Mouse (Mus musculus) midbrain, embryonic 15.5 days (tissue): ENCODE results near the gene Aldh9a1. TPM values are rescaled to one million over a fixed set of nuclear protein-coding genes. Genes with fewer than 3 reads are reported as not detected.
A peak's percentile ranks its signal among the peaks of the same experiment; 100 is the strongest.
"Not testable (repeated sequence)": the region's sequence is repeated elsewhere in the genome, so short reads cannot be mapped to it uniquely, and the experiment has no call there.

Source experiments
- ATAC-seq: fragments of 200-750 bp; cut with Nextera tagmentation; replicated peaks from 2 replicates; pipeline ENCODE4 v1.8.0; 2017; ENCODE audit warnings: moderate TSS enrichment
- H3K27ac ChIP-seq: fragments of 300-500 bp; sonication (generic); 2 replicates; pipeline ENCODE4 v1.5.1; 2015; ENCODE audit warnings: mild to moderate bottlenecking, inconsistent platforms
- H3K27me3 ChIP-seq: fragments of 300-500 bp; sonication (generic); replicated peaks from 2 replicates; pipeline ENCODE4 v1.6.1; 2015; ENCODE audit warnings: inconsistent platforms
- H3K36me3 ChIP-seq: fragments of 300-500 bp; sonication (generic); replicated peaks from 2 replicates; pipeline ENCODE4 v1.6.1; 2015; ENCODE audit warnings: inconsistent platforms
- H3K4me1 ChIP-seq: fragments of 300-500 bp; sonication (generic); 2 replicates; pipeline ENCODE4 v1.6.1; 2015; ENCODE audit warnings: inconsistent platforms
- H3K4me2 ChIP-seq: fragments of 300-500 bp; sonication (generic); 2 replicates; pipeline ENCODE4 v1.6.1; 2015; ENCODE audit warnings: inconsistent platforms, mild to moderate bottlenecking, moderate library complexity
- H3K4me3 ChIP-seq: fragments of 300-500 bp; sonication (generic); 2 replicates; pipeline ENCODE4 v1.5.1; 2015; ENCODE audit warnings: mild to moderate bottlenecking, inconsistent platforms
- H3K9ac ChIP-seq: fragments of 300-500 bp; sonication (generic); 2 replicates; pipeline ENCODE4 v1.6.1; 2015; ENCODE audit warnings: mild to moderate bottlenecking, inconsistent platforms
- H3K9me3 ChIP-seq: fragments of 300-500 bp; sonication (generic); 2 replicates; pipeline ENCODE4 v1.6.1; 2016; ENCODE audit warnings: inconsistent platforms
- WGBS: fragments of 180-500 bp; shearing (Covaris S2); methylation state at CpG from one replicate; pipeline ENCODE4 v1.1.7; 2015; ENCODE audit warnings: mixed read lengths; 5-methylcytosine and 5-hydroxymethylcytosine counted together
- polyA plus RNA-seq: library from polyadenylated mRNA; unstranded; fragments of >200 nt; fragmentation: Nextera tagmentation; extraction: Ambion mirVana; gene quantifications from 2 replicates; pipeline ENCODE4 v1.2.1, GENCODE M21; 2015

Aldh9a1 gene
- polyA plus RNA-seq, 1 experiment from 2014 or later = 33.4 TPM

- Histone ChIP-seq H3K4me1 (peaks cover 8% of the 10 kb centered on the region; the same call in 1 of the 2 replicates), H3K4me2 (no peak overlapping the region), H3K36me3 (0 out of 2 replicates have a peak, but pooled peaks cover 8% of the 10 kb centered on the region), H3K4me3 (no peak overlapping the region), H3K9me3 (no peaks in the 10 kb centered on the region), H3K9ac (no peak overlapping the region), H3K27me3 (peaks cover 4% of the 10 kb centered on the region), H3K27ac (no peak overlapping the region)
- 87% methylated on average over 3 of the region's 3 CpGs for WGBS
- no peak for ATAC-seq
Observed at GRCm38 (mm10) chr1:167336398-167336797, 13.4 kb upstream of the Aldh9a1 start.

GRCm38 (mm10) chr1:167337463-167338095 is 12.2 kb upstream of the Aldh9a1 start:
- Histone ChIP-seq H3K9ac (no peak overlapping the region), H3K27me3 (peaks cover 6% of the 10 kb centered on the region), H3K4me1 (peaks cover 8% of the 10 kb centered on the region; the same call in 1 of the 2 replicates), H3K9me3 (no peaks in the 10 kb centered on the region), H3K27ac (no peak overlapping the region), H3K36me3 (0 out of 2 replicates have a peak, but pooled peaks cover 4% of the 10 kb centered on the region), H3K4me3 (no peak overlapping the region), H3K4me2 (no peak overlapping the region)
- WGBS = 23% methylated on average over 12 of the region's 12 CpGs
- ATAC-seq = no peak

GRCm38 (mm10) chr1:167339177-167339781 is 10.5 kb upstream of the Aldh9a1 start:
- no peak overlapping the region for H3K4me2 ChIP-seq
- no peak for ATAC-seq
- 71% methylated on average over 8 of the region's 9 CpGs for WGBS

GRCm38 (mm10) chr1:167340111-167340787 is 9.5 kb upstream of the Aldh9a1 start:
- peak; percentile 62 for ATAC-seq
- Histone ChIP-seq H3K4me3 (peak overlapping the region; percentile 44), H3K9me3 (no peaks in the 10 kb centered on the region), H3K9ac (peak overlapping the region; percentile 43), H3K4me2 (peak overlapping the region; percentile 82), H3K4me1 (peaks cover 8% of the 10 kb centered on the region; the same call in 1 of the 2 replicates), H3K27me3 (peaks cover 6% of the 10 kb centered on the region), H3K36me3 (no peaks in the 10 kb centered on the region), H3K27ac (no peak overlapping the region)
- 2% methylated on average over 47 of the region's 47 CpGs for WGBS

More at GRCm38 (mm10) chr1:167339177-167339781, 10.5 kb upstream of the Aldh9a1 start:
- Histone ChIP-seq H3K4me3 (no peak overlapping the region), H3K9ac (no peak overlapping the region), H3K27me3 (peaks cover 6% of the 10 kb centered on the region), H3K9me3 (no peaks in the 10 kb centered on the region), H3K27ac (no peak overlapping the region), H3K36me3 (no peaks in the 10 kb centered on the region), H3K4me1 (peaks cover 8% of the 10 kb centered on the region; the same call in 1 of the 2 replicates)

GRCm38 (mm10) chr1:167340910-167341528 is 8.8 kb upstream of the Aldh9a1 start:
- ATAC-seq = 0 out of 2 replicates have a peak, but pooled peaks have one; percentile 38
- 94% methylated on average over 3 of the region's 3 CpGs for WGBS
- Histone ChIP-seq H3K4me3 (no peak overlapping the region), H3K9me3 (no peaks in the 10 kb centered on the region), H3K4me1 (peaks cover 8% of the 10 kb centered on the region; the same call in 1 of the 2 replicates), H3K4me2 (no peak overlapping the region; the same call in 1 of the 2 replicates), H3K27me3 (peaks cover 6% of the 10 kb centered on the region), H3K9ac (no peak overlapping the region), H3K36me3 (no peaks in the 10 kb centered on the region), H3K27ac (no peak overlapping the region)

GRCm38 (mm10) chr1:167342831-167343230 is 7.0 kb upstream of the Aldh9a1 start:
- 93% methylated on average over 10 of the region's 10 CpGs for WGBS
- Histone ChIP-seq H3K27ac (no peak overlapping the region), H3K4me1 (peaks cover 8% of the 10 kb centered on the region; the same call in 1 of the 2 replicates), H3K4me2 (no peak overlapping the region), H3K9ac (no peak overlapping the region), H3K9me3 (no peaks in the 10 kb centered on the region), H3K36me3 (no peaks in the 10 kb centered on the region), H3K4me3 (no peak overlapping the region), H3K27me3 (peaks cover 6% of the 10 kb centered on the region)
- ATAC-seq = no peak

GRCm38 (mm10) chr1:167345994-167346520 is 3.7 kb upstream of the Aldh9a1 start:
- H3K4me2 ChIP-seq, H3K36me3 ChIP-seq, H3K9ac ChIP-seq, H3K27me3 ChIP-seq, H3K4me3 ChIP-seq, H3K27ac ChIP-seq, ATAC-seq, H3K9me3 ChIP-seq: not testable (repeated sequence)
- WGBS = 96% methylated on average over 10 of the region's 10 CpGs
- peaks cover 10% of the 10 kb centered on the region; the same call in 1 of the 2 replicates for H3K4me1 ChIP-seq

- H3K27ac ChIP-seq, H3K27me3 ChIP-seq, H3K4me2 ChIP-seq, H3K4me3 ChIP-seq, ATAC-seq, H3K9me3 ChIP-seq, H3K9ac ChIP-seq, H3K36me3 ChIP-seq: not testable (repeated sequence)
- WGBS = 59% methylated on average over 3 of the region's 3 CpGs
- H3K4me1 ChIP-seq = peaks cover 12% of the 10 kb centered on the region; the same call in 1 of the 2 replicates
Observed at GRCm38 (mm10) chr1:167349206-167349605, 585 bp upstream of the Aldh9a1 start.

- 33% methylated on average over 13 of the region's 13 CpGs for WGBS
- Histone ChIP-seq H3K4me3 (peak overlapping the region; percentile 81), H3K9me3 (no peaks in the 10 kb centered on the region), H3K36me3 (0 out of 2 replicates have a peak, but pooled peaks cover 8% of the 10 kb centered on the region), H3K4me1 (peaks cover 12% of the 10 kb centered on the region; the same call in 1 of the 2 replicates), H3K27me3 (no peaks in the 10 kb centered on the region), H3K9ac (peak overlapping the region; percentile 77), H3K27ac (peak overlapping the region; percentile 82), H3K4me2 (peak overlapping the region; percentile 84)
- no peak for ATAC-seq
Observed at GRCm38 (mm10) chr1:167350597-167351415, 1.0 kb downstream of the Aldh9a1 start.

GRCm38 (mm10) chr1:167352403-167352802 is 2.6 kb downstream of the Aldh9a1 start:
- Histone ChIP-seq H3K27ac (no peak overlapping the region), H3K4me2 (no peak overlapping the region), H3K4me3 (no peak overlapping the region), H3K36me3 (peaks cover 13% of the 10 kb centered on the region; the same call in 1 of the 2 replicates), H3K27me3 (no peaks in the 10 kb centered on the region), H3K9me3 (no peaks in the 10 kb centered on the region), H3K9ac (no peak overlapping the region), H3K4me1 (peaks cover 12% of the 10 kb centered on the region; the same call in 1 of the 2 replicates)
- 93% methylated on average over 14 of the region's 14 CpGs for WGBS
- no peak for ATAC-seq

- no peak overlapping the region for H3K4me2 ChIP-seq
- H3K27me3 ChIP-seq = no peaks in the 10 kb centered on the region
- H3K36me3 ChIP-seq = peaks cover 13% of the 10 kb centered on the region; the same call in 1 of the 2 replicates
- no peaks in the 10 kb centered on the region for H3K9me3 ChIP-seq
- H3K9ac ChIP-seq = no peak overlapping the region
- no peaks in the 10 kb centered on the region for H3K4me1 ChIP-seq
- H3K4me3 ChIP-seq = no peak overlapping the region
- H3K27ac ChIP-seq = no peak overlapping the region
- 94% methylated on average over 9 of the region's 9 CpGs for WGBS
- no peak for ATAC-seq
Observed at GRCm38 (mm10) chr1:167357387-167357786, 7.6 kb downstream of the Aldh9a1 start.
